Mouse (Mus musculus): ENCODE data around the gene Cbx7. TPM values are rescaled to one million over a fixed set of nuclear protein-coding genes. Genes with fewer than 3 reads are reported as not detected.
"Not testable (repeated sequence)": the region's sequence is repeated elsewhere in the genome, so short reads cannot be mapped to it uniquely, and the experiment has no call there.

The Cbx7 gene
- total RNA-seq, 1 experiment from 2014 or later: 3.4 TPM

- no peak for ATAC-seq (replicated peaks; ENCODE audit: low read depth, poor library complexity, severe bottlenecking)
Observed at GRCm38 (mm10) chr15:79901399-79901798, 69.5 kb downstream of the Cbx7 start.

GRCm38 (mm10) chr15:79900751-79901150 is 70.2 kb downstream of the Cbx7 start:
- no peak for ATAC-seq (replicated peaks; ENCODE audit: low read depth, poor library complexity, severe bottlenecking)

- no peak for ATAC-seq (replicated peaks; ENCODE audit: low read depth, poor library complexity, severe bottlenecking)
Observed at GRCm38 (mm10) chr15:79899828-79900510, 71.0 kb downstream of the Cbx7 start.

GRCm38 (mm10) chr15:79898988-79899387 is 71.9 kb downstream of the Cbx7 start:
- ATAC-seq (replicated peaks; ENCODE audit: low read depth, poor library complexity, severe bottlenecking): no peak

- ATAC-seq (replicated peaks; ENCODE audit: low read depth, poor library complexity, severe bottlenecking): no peak
Observed at GRCm38 (mm10) chr15:79896080-79896725, 74.7 kb downstream of the Cbx7 start.

GRCm38 (mm10) chr15:79895221-79896079 is 75.5 kb downstream of the Cbx7 start:
- not testable (repeated sequence) for ATAC-seq (replicated peaks; ENCODE audit: low read depth, poor library complexity, severe bottlenecking)

- no peak for ATAC-seq (replicated peaks; ENCODE audit: low read depth, poor library complexity, severe bottlenecking)
Observed at GRCm38 (mm10) chr15:79894343-79894742, 76.6 kb downstream of the Cbx7 start.

GRCm38 (mm10) chr15:79893824-79894123 is 77.1 kb downstream of the Cbx7 start:
- ATAC-seq (replicated peaks; ENCODE audit: low read depth, poor library complexity, severe bottlenecking): no peak

- no peak for ATAC-seq (replicated peaks; ENCODE audit: low read depth, poor library complexity, severe bottlenecking)
Observed at GRCm38 (mm10) chr15:79892995-79893823, 77.7 kb downstream of the Cbx7 start.

GRCm38 (mm10) chr15:79892213-79892541 is 78.7 kb downstream of the Cbx7 start:
- ATAC-seq (replicated peaks; ENCODE audit: low read depth, poor library complexity, severe bottlenecking): peak; percentile 77

- ATAC-seq (replicated peaks; ENCODE audit: low read depth, poor library complexity, severe bottlenecking): peak; percentile 55
Observed at GRCm38 (mm10) chr15:79891436-79892212, 79.3 kb downstream of the Cbx7 start, which contains the start of gene Apobec3. Gene Apobec3 (plus strand): TSS chr15:79891659.

GRCm38 (mm10) chr15:79884820-79885219 is 86.1 kb downstream of the Cbx7 start:
- ATAC-seq (replicated peaks; ENCODE audit: low read depth, poor library complexity, severe bottlenecking): no peak

GRCm38 (mm10) chr15:79883352-79883822 is 87.5 kb downstream of the Cbx7 start:
- ATAC-seq (replicated peaks; ENCODE audit: low read depth, poor library complexity, severe bottlenecking): peak; percentile 91

GRCm38 (mm10) chr15:79882623-79883267 is 88.2 kb downstream of the Cbx7 start:
- no peak for ATAC-seq (replicated peaks; ENCODE audit: low read depth, poor library complexity, severe bottlenecking)

- ATAC-seq (replicated peaks; ENCODE audit: low read depth, poor library complexity, severe bottlenecking): no peak
Observed at GRCm38 (mm10) chr15:79880477-79880876, 90.4 kb downstream of the Cbx7 start.

- 0 out of 2 replicates have a peak, but pooled peaks have one; percentile 12 for ATAC-seq (replicated peaks; ENCODE audit: low read depth, poor library complexity, severe bottlenecking)
Observed at GRCm38 (mm10) chr15:79879319-79879718, 91.6 kb downstream of the Cbx7 start.

GRCm38 (mm10) chr15:79878725-79879136 is 92.2 kb downstream of the Cbx7 start:
- no peak for ATAC-seq (replicated peaks; ENCODE audit: low read depth, poor library complexity, severe bottlenecking)

- no peak for ATAC-seq (replicated peaks; ENCODE audit: low read depth, poor library complexity, severe bottlenecking)
Observed at GRCm38 (mm10) chr15:79875261-79875995, 95.5 kb downstream of the Cbx7 start.
